Mouse (Mus musculus) spleen, adult 2 months (tissue): ENCODE measurements at regions not wholly inside any gene's neighbourhood (a gene's known extent, or its start where the extent isn't known, plus 50 kb on each side); places are given as distances from the start of the nearest gene placed in this dataset.

Source experiments
- DNase-seq, 2 experiments: peaks; one replicate each; pipeline versions ENCODE4 v3.0.0 to v3.0.0-alpha.2; 2012 to 2021; ENCODE audit warnings: low spot score in 2 of 2, low read depth in 1 of 2
- H3K27ac ChIP-seq: fragments of 200-500 bp; 2 replicates; pipeline ENCODE4 v1.5.1; 2012; ENCODE audit warnings: low read length, inconsistent platforms; ENCODE audit not compliant: insufficient read depth
- H3K27me3 ChIP-seq: fragments of 200-500 bp; 2 replicates; pipeline ENCODE4 v1.6.1; 2012; ENCODE audit warnings: mild to moderate bottlenecking, moderate library complexity, low read length, inconsistent platforms; ENCODE audit not compliant: control insufficient read depth, insufficient read depth
- H3K36me3 ChIP-seq: fragments of 200-500 bp; 2 replicates; pipeline ENCODE4 v1.6.1; 2012; ENCODE audit warnings: mild to moderate bottlenecking, low read length, inconsistent platforms; ENCODE audit not compliant: control insufficient read depth, insufficient read depth
- H3K4me1 ChIP-seq: fragments of 200-500 bp; 2 replicates; pipeline ENCODE4 v1.6.1; 2011; ENCODE audit warnings: inconsistent platforms; ENCODE audit not compliant: control insufficient read depth, insufficient read depth, insufficient read length
- H3K4me3 ChIP-seq: fragments of 200-500 bp; 2 replicates; pipeline ENCODE4 v1.5.1; 2011; ENCODE audit warnings: mild to moderate bottlenecking, inconsistent platforms; ENCODE audit not compliant: insufficient read depth, insufficient read length; ENCODE audit errors: extremely low read depth
- CTCF ChIP-seq: fragments of 200-500 bp; IDR thresholded peaks from 2 replicates; pipeline ENCODE4 v1.5.1; 2011; ENCODE audit warnings: mild to moderate bottlenecking, inconsistent platforms; ENCODE audit not compliant: insufficient read depth, insufficient read length, insufficient replicate concordance; ENCODE audit errors: extremely low read depth
- POLR2A ChIP-seq: fragments of 200-500 bp; IDR thresholded peaks from 2 replicates; pipeline ENCODE4 v1.6.1; 2011; ENCODE audit warnings: low read depth, low read length, inconsistent platforms
- WGBS: fragments of 180-500 bp; shearing (Covaris S2); methylation state at CpG from one replicate; pipeline ENCODE4 v1.1.7; 2018; 5-methylcytosine and 5-hydroxymethylcytosine counted together

GRCm38 (mm10) chr6:148571651-148572050 lies 127.5 kb upstream of the Tmtc1 start:
- no peaks in the 10 kb centered on the region for H3K4me1 ChIP-seq
- WGBS, result 75% methylated on average over 3 of the region's 3 CpGs
- H3K4me3 ChIP-seq, result no peak overlapping the region
- H3K27me3 ChIP-seq, result no peaks in the 10 kb centered on the region
- DNase-seq, result no peak
- H3K27ac ChIP-seq, result no peak overlapping the region
- no peaks in the 10 kb centered on the region for H3K36me3 ChIP-seq
- no peak for TF ChIP-seq POLR2A
- TF ChIP-seq CTCF, result no peak

GRCm38 (mm10) chr6:148564146-148564545 lies 120.0 kb upstream of the Tmtc1 start:
- H3K4me3 ChIP-seq, result no peak overlapping the region
- no peaks in the 10 kb centered on the region for H3K27me3 ChIP-seq
- H3K27ac ChIP-seq, result no peak overlapping the region
- TF ChIP-seq CTCF (no peak), POLR2A (no peak)
- H3K36me3 ChIP-seq, result no peaks in the 10 kb centered on the region
- H3K4me1 ChIP-seq, result no peaks in the 10 kb centered on the region
- DNase-seq, result no peak
- 85% methylated on average over 2 of the region's 2 CpGs for WGBS

GRCm38 (mm10) chr6:148562206-148562708 lies 118.1 kb upstream of the Tmtc1 start:
- no peaks in the 10 kb centered on the region for H3K4me1 ChIP-seq
- no peaks in the 10 kb centered on the region for H3K36me3 ChIP-seq
- no peaks in the 10 kb centered on the region for H3K27me3 ChIP-seq
- no peak for DNase-seq
- 55% methylated on average over 2 of the region's 2 CpGs for WGBS
- H3K4me3 ChIP-seq, result no peak overlapping the region
- no peak overlapping the region for H3K27ac ChIP-seq
- TF ChIP-seq POLR2A (no peak), CTCF (no peak)

GRCm38 (mm10) chr6:148556484-148556871 lies 112.3 kb upstream of the Tmtc1 start:
- 64% methylated on average over 2 of the region's 2 CpGs for WGBS
- H3K36me3 ChIP-seq, result no peaks in the 10 kb centered on the region
- no peak for DNase-seq
- H3K4me1 ChIP-seq, result no peaks in the 10 kb centered on the region
- H3K27me3 ChIP-seq, result no peaks in the 10 kb centered on the region
- TF ChIP-seq POLR2A (no peak), CTCF (no peak)
- H3K4me3 ChIP-seq, result no peak overlapping the region
- no peak overlapping the region for H3K27ac ChIP-seq

GRCm38 (mm10) chr6:148555651-148556483 lies 111.7 kb upstream of the Tmtc1 start:
- TF ChIP-seq CTCF (no peak), POLR2A (no peak)
- no peaks in the 10 kb centered on the region for H3K4me1 ChIP-seq
- WGBS, result 89% methylated on average over 5 of the region's 5 CpGs
- no peak overlapping the region for H3K4me3 ChIP-seq
- no peaks in the 10 kb centered on the region for H3K36me3 ChIP-seq
- H3K27ac ChIP-seq, result no peak overlapping the region
- H3K27me3 ChIP-seq, result no peaks in the 10 kb centered on the region
- no peak for DNase-seq

GRCm38 (mm10) chr6:148554463-148554862 lies 110.3 kb upstream of the Tmtc1 start:
- Histone ChIP-seq H3K36me3 (no peaks in the 10 kb centered on the region), H3K4me1 (no peaks in the 10 kb centered on the region), H3K4me3 (no peak overlapping the region), H3K27me3 (no peaks in the 10 kb centered on the region), H3K27ac (no peak overlapping the region)
- TF ChIP-seq POLR2A, result no peak
- TF ChIP-seq CTCF, result no peak
- WGBS, result 89% methylated on average over 3 of the region's 3 CpGs
- DNase-seq, result no peak

GRCm38 (mm10) chr6:148553616-148554015 lies 109.4 kb upstream of the Tmtc1 start:
- H3K36me3 ChIP-seq, result no peaks in the 10 kb centered on the region
- H3K4me3 ChIP-seq, result no peak overlapping the region
- DNase-seq, result no peak
- H3K4me1 ChIP-seq, result no peaks in the 10 kb centered on the region
- no peak overlapping the region for H3K27ac ChIP-seq
- WGBS, result 84% methylated on average over 5 of the region's 5 CpGs
- no peaks in the 10 kb centered on the region for H3K27me3 ChIP-seq
- TF ChIP-seq POLR2A (no peak), CTCF (no peak)
